Mouse (Mus musculus): ENCODE results near the gene Oaz3. TPM values are rescaled to one million over a fixed set of nuclear protein-coding genes. Genes with fewer than 3 reads are reported as not detected.

Oaz3 gene
- total and polyA plus RNA-seq, 3 experiments: 0.89 to 0.91 TPM; not detected in 1

- Histone ChIP-seq H3K36me3 (ENCODE audit: control insufficient read depth in 1 of 2, insufficient read depth in 2 of 2, low read length in 2 of 2) (no peaks in the 10 kb centered on the region), H3K79me2 (ENCODE audit: control insufficient read depth, insufficient read depth, low read length, poor library complexity) (no peaks in the 10 kb centered on the region), H3K27me3 (ENCODE audit: control insufficient read depth in 1 of 2, insufficient read depth in 2 of 2, low read length in 2 of 2) (peaks cover 8 to 15% of the 10 kb centered on the region in 2 experiments), H3K9ac (ENCODE audit: control insufficient read depth, low read depth, low read length, poor library complexity, severe bottlenecking) (no peak overlapping the region), H3K27ac (ENCODE audit: control insufficient read depth, low read depth, low read length) (no peak overlapping the region), H3K9me3 (replicated peaks; ENCODE audit: insufficient read depth, low read length) (no peaks in the 10 kb centered on the region), H3K4me1 (ENCODE audit: control insufficient read depth in 1 of 2, insufficient read depth in 2 of 2, low read length in 2 of 2) (no peaks in the 10 kb centered on the region), H3K4me3 (ENCODE audit: control insufficient read depth in 1 of 2, insufficient read depth in 1 of 2, low read depth in 2 of 2, low read length in 2 of 2) (no peak overlapping the region)
- no peak for DNase-seq (ENCODE audit: low read depth, low spot score)
- TF ChIP-seq ZKSCAN1 (IDR thresholded peaks at IDR 0.05; ENCODE audit: low read depth, low read length): no peak
- TF ChIP-seq ETS1 (IDR thresholded peaks at IDR 0.05; ENCODE audit: low read depth, low read length): no peak
- no peak for TF ChIP-seq SMC3 (IDR thresholded peaks at IDR 0.05; ENCODE audit: low read depth, low read length)
These were observed 51.6 kb downstream of the Oaz3 start for GRCm38 (mm10) chr3:94392128-94392527.

- H3K27ac ChIP-seq (ENCODE audit: control insufficient read depth, low read depth, low read length): no peak overlapping the region
- no peaks in the 10 kb centered on the region for H3K9me3 ChIP-seq (replicated peaks; ENCODE audit: insufficient read depth, low read length)
- H3K4me1 ChIP-seq (ENCODE audit: control insufficient read depth in 1 of 2, insufficient read depth in 2 of 2, low read length in 2 of 2): no peaks in the 10 kb centered on the region
- no peak overlapping the region for H3K9ac ChIP-seq (ENCODE audit: control insufficient read depth, low read depth, low read length, poor library complexity, severe bottlenecking)
- TF ChIP-seq E2F4 (IDR thresholded peaks at IDR 0.05; ENCODE audit: borderline replicate concordance, low read depth, low read length) (no peak), POLR2AphosphoS2 (IDR thresholded peaks at IDR 0.05; ENCODE audit: low read length) (no peak), TBP (IDR thresholded peaks at IDR 0.05; ENCODE audit: low read depth, low read length) (no peak), ZC3H11A (IDR thresholded peaks at IDR 0.05; ENCODE audit: low read depth, low read length) (no peak), UBTF (IDR thresholded peaks at IDR 0.05; ENCODE audit: borderline replicate concordance, insufficient read depth, low read depth, low read length) (no peak), MEF2A (IDR thresholded peaks at IDR 0.05; ENCODE audit: extremely low read depth, insufficient replicate concordance, low read depth, low read length, poor library complexity, severe bottlenecking) (no peak), ZMIZ1 (IDR thresholded peaks at IDR 0.05; ENCODE audit: low read depth, low read length) (no peak), EP300 (IDR thresholded peaks at IDR 0.05; ENCODE audit: low read depth in 1 of 2, low read length in 2 of 2) (no peak), CTCF (IDR thresholded peaks at IDR 0.05 in 2 of 3, conservative IDR thresholded peaks at IDR 0.05 in 1 of 3; ENCODE audit: control insufficient read depth in 1 of 3, insufficient read depth in 1 of 3, low read depth in 2 of 3, low read length in 3 of 3, poor library complexity in 1 of 3, severe bottlenecking in 1 of 3) (no peak), USF1 (IDR thresholded peaks at IDR 0.05; ENCODE audit: low read depth, low read length) (no peak), MAX (IDR thresholded peaks at IDR 0.05; ENCODE audit: low read length) (no peak), MYC (IDR thresholded peaks at IDR 0.05; ENCODE audit: low read depth, low read length) (no peak), ZNF384 (IDR thresholded peaks at IDR 0.05; ENCODE audit: low read depth, low read length) (no peak)
- no peak for DNase-seq (ENCODE audit: low read depth, low spot score)
- no peak overlapping the region for H3K4me3 ChIP-seq (ENCODE audit: control insufficient read depth in 1 of 2, insufficient read depth in 1 of 2, low read depth in 2 of 2, low read length in 2 of 2)
- H3K79me2 ChIP-seq (ENCODE audit: control insufficient read depth, insufficient read depth, low read length, poor library complexity): no peaks in the 10 kb centered on the region
- H3K36me3 ChIP-seq (ENCODE audit: control insufficient read depth in 1 of 2, insufficient read depth in 2 of 2, low read length in 2 of 2): no peaks in the 10 kb centered on the region
- H3K27me3 ChIP-seq (ENCODE audit: control insufficient read depth in 1 of 2, insufficient read depth in 2 of 2, low read length in 2 of 2): peaks cover 6 to 11% of the 10 kb centered on the region in 2 experiments
These were observed 52.7 kb downstream of the Oaz3 start for GRCm38 (mm10) chr3:94391001-94391400.

Data from MEL (cell line).